Mouse (Mus musculus): ENCODE data around the gene Ror1. TPM values are rescaled to one million over a fixed set of nuclear protein-coding genes. Genes with fewer than 3 reads are reported as not detected.

Ror1 gene
- total RNA-seq, 1 experiment = 2.2 TPM

GRCm38 (mm10) chr4:100386272-100386988, 290.8 kb downstream of the Ror1 start:
- H3K27ac ChIP-seq (ENCODE audit: insufficient read depth, low read depth, low read length, poor library complexity, severe bottlenecking) = no peak overlapping the region
- H3K9me3 ChIP-seq (ENCODE audit: control insufficient read depth, insufficient read depth, low read depth, low read length) = no peaks in the 10 kb centered on the region
- TF ChIP-seq HCFC1 (IDR thresholded peaks at IDR 0.05; ENCODE audit: borderline replicate concordance, insufficient read depth, low read length) = no peak
- no peak for TF ChIP-seq CHD2 (IDR thresholded peaks at IDR 0.05; ENCODE audit: low read depth, low read length)
- H3K9ac ChIP-seq (ENCODE audit: insufficient read depth, low read depth, low read length, poor library complexity, severe bottlenecking) = no peak overlapping the region
- H3K4me3 ChIP-seq (ENCODE audit: insufficient read depth in 1 of 2, low read depth in 1 of 2, low read length in 2 of 2, poor library complexity in 1 of 2, severe bottlenecking in 1 of 2) = no peak overlapping the region
- DNase-seq (ENCODE audit: low read depth, low spot score) = no peak
- in situ Hi-C loops (cut with MboI; ENCODE audit: low sequenced_read_pairs in 2 of 2, unreplicated experiment in 2 of 2) = no loop called here
- no peaks in the 10 kb centered on the region for H3K4me1 ChIP-seq (ENCODE audit: control insufficient read depth in 2 of 2, insufficient read depth in 2 of 2, low read length in 2 of 2, poor library complexity in 1 of 2)
- H3K36me3 ChIP-seq (ENCODE audit: control insufficient read depth, insufficient read depth, low read length, poor library complexity, severe bottlenecking) = no peaks in the 10 kb centered on the region

DNA sequence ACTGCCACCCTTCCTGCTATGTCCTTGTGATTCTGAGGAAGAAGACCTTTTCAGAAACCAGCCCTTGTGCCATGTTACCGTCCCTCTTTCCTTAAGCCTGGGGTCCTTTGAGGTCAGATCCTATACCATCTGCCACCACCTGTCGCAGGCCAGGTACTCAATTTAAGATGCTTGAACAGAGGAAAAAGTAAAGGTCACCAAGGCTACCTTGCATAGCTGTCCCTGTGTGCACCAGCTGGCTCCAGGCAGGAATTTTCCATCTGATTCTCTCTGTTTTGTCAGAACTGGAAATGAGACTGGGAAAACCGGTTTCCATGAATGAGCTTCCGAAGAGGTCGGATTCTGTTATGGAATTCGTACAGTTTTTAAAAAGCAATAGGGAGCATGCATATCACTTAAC, 294.8 kb downstream of the Ror1 start:
- Histone ChIP-seq H3K36me3 (ENCODE audit: control insufficient read depth, insufficient read depth, low read length, poor library complexity, severe bottlenecking) (no peaks in the 10 kb centered on the region), H3K27ac (ENCODE audit: insufficient read depth, low read depth, low read length, poor library complexity, severe bottlenecking) (no peak overlapping the region), H3K4me1 (ENCODE audit: control insufficient read depth in 2 of 2, insufficient read depth in 2 of 2, low read length in 2 of 2, poor library complexity in 1 of 2) (no peaks in the 10 kb centered on the region), H3K9ac (ENCODE audit: insufficient read depth, low read depth, low read length, poor library complexity, severe bottlenecking) (no peak overlapping the region), H3K9me3 (ENCODE audit: control insufficient read depth, insufficient read depth, low read depth, low read length) (no peaks in the 10 kb centered on the region), H3K4me3 (ENCODE audit: insufficient read depth in 1 of 2, low read depth in 1 of 2, low read length in 2 of 2, poor library complexity in 1 of 2, severe bottlenecking in 1 of 2) (no peak overlapping the region)
- TF ChIP-seq ZNF384 (IDR thresholded peaks at IDR 0.05; ENCODE audit: low read depth, low read length) (no peak), MAFK (IDR thresholded peaks at IDR 0.05; ENCODE audit: insufficient read depth, low read depth, low read length) (no peak), ZC3H11A (IDR thresholded peaks at IDR 0.05; ENCODE audit: borderline replicate concordance, low read depth, low read length) (no peak), HCFC1 (IDR thresholded peaks at IDR 0.05; ENCODE audit: borderline replicate concordance, insufficient read depth, low read length) (no peak), CHD2 (IDR thresholded peaks at IDR 0.05; ENCODE audit: low read depth, low read length) (no peak)
- DNase-seq (ENCODE audit: low read depth, low spot score) = no peak
- in situ Hi-C loops (cut with MboI; ENCODE audit: low sequenced_read_pairs in 2 of 2, unreplicated experiment in 2 of 2) = no loop called here

DNA sequence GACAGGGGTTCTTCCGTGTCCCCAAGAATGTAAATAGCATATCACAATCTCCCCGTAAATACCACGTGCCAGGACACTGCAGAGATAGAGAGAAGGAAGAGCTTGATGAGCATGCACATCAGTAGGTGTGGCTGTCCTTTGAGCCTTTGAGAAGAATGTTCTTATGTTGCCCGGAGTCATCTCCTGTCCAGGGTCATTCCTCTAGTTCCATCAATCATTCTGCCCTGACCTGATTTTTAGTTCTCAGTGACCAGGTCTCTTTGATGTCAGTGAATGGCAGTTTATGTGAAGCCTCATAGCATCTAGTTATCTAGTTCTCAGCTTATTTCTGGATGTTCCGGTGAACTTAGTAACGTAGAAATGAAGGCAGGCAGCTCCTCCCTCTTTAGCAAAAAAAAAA, 295.4 kb downstream of the Ror1 start:
- H3K27ac ChIP-seq (ENCODE audit: insufficient read depth, low read depth, low read length, poor library complexity, severe bottlenecking) = no peak overlapping the region
- no peaks in the 10 kb centered on the region for H3K4me1 ChIP-seq (ENCODE audit: control insufficient read depth in 2 of 2, insufficient read depth in 2 of 2, low read length in 2 of 2, poor library complexity in 1 of 2)
- no peak for DNase-seq (ENCODE audit: low read depth, low spot score)
- no peaks in the 10 kb centered on the region for H3K9me3 ChIP-seq (ENCODE audit: control insufficient read depth, insufficient read depth, low read depth, low read length)
- TF ChIP-seq HCFC1 (IDR thresholded peaks at IDR 0.05; ENCODE audit: borderline replicate concordance, insufficient read depth, low read length) (no peak), CHD2 (IDR thresholded peaks at IDR 0.05; ENCODE audit: low read depth, low read length) (no peak), ZNF384 (IDR thresholded peaks at IDR 0.05; ENCODE audit: low read depth, low read length) (no peak), ZC3H11A (IDR thresholded peaks at IDR 0.05; ENCODE audit: borderline replicate concordance, low read depth, low read length) (no peak)
- no peak overlapping the region for H3K4me3 ChIP-seq (ENCODE audit: insufficient read depth in 1 of 2, low read depth in 1 of 2, low read length in 2 of 2, poor library complexity in 1 of 2, severe bottlenecking in 1 of 2)
- no peak overlapping the region for H3K9ac ChIP-seq (ENCODE audit: insufficient read depth, low read depth, low read length, poor library complexity, severe bottlenecking)
- H3K36me3 ChIP-seq (ENCODE audit: control insufficient read depth, insufficient read depth, low read length, poor library complexity, severe bottlenecking) = no peaks in the 10 kb centered on the region
- in situ Hi-C loops (cut with MboI; ENCODE audit: low sequenced_read_pairs in 2 of 2, unreplicated experiment in 2 of 2) = no loop called here

- no peak overlapping the region for H3K4me3 ChIP-seq (ENCODE audit: insufficient read depth in 1 of 2, low read depth in 1 of 2, low read length in 2 of 2, poor library complexity in 1 of 2, severe bottlenecking in 1 of 2)
- no peak overlapping the region for H3K27ac ChIP-seq (ENCODE audit: insufficient read depth, low read depth, low read length, poor library complexity, severe bottlenecking)
- no peaks in the 10 kb centered on the region for H3K9me3 ChIP-seq (ENCODE audit: control insufficient read depth, insufficient read depth, low read depth, low read length)
- DNase-seq (ENCODE audit: low read depth, low spot score) = no peak
- H3K9ac ChIP-seq (ENCODE audit: insufficient read depth, low read depth, low read length, poor library complexity, severe bottlenecking) = no peak overlapping the region
- in situ Hi-C loops (cut with MboI; ENCODE audit: low sequenced_read_pairs in 2 of 2, unreplicated experiment in 2 of 2) = no loop called here
- TF ChIP-seq HCFC1 (IDR thresholded peaks at IDR 0.05; ENCODE audit: borderline replicate concordance, insufficient read depth, low read length) (no peak), ZC3H11A (IDR thresholded peaks at IDR 0.05; ENCODE audit: borderline replicate concordance, low read depth, low read length) (no peak), CHD2 (IDR thresholded peaks at IDR 0.05; ENCODE audit: low read depth, low read length) (no peak), ZNF384 (IDR thresholded peaks at IDR 0.05; ENCODE audit: low read depth, low read length) (no peak), MAFK (IDR thresholded peaks at IDR 0.05; ENCODE audit: insufficient read depth, low read depth, low read length) (no peak)
- H3K4me1 ChIP-seq (ENCODE audit: control insufficient read depth in 2 of 2, insufficient read depth in 2 of 2, low read length in 2 of 2, poor library complexity in 1 of 2) = no peaks in the 10 kb centered on the region
- no peaks in the 10 kb centered on the region for H3K36me3 ChIP-seq (ENCODE audit: control insufficient read depth, insufficient read depth, low read length, poor library complexity, severe bottlenecking)
Observed at GRCm38 (mm10) chr4:100393374-100394061, 297.9 kb downstream of the Ror1 start.
